Mouse (Mus musculus) CH12.LX (cell line): ENCODE measurements around the gene Smco2. TPM values are rescaled to one million over a fixed set of nuclear protein-coding genes. Genes with fewer than 3 reads are reported as not detected.

Source experiments
- DNase-seq: peaks from one replicate; pipeline ENCODE4 v3.0.0-alpha.2; 2013; ENCODE audit errors: extremely low read depth
- H3K27ac ChIP-seq: 2 replicates; pipeline ENCODE4 v1.5.1; 2012; ENCODE audit warnings: low read depth, mild to moderate bottlenecking, control low read depth, moderate library complexity; ENCODE audit not compliant: insufficient read depth
- H3K27me3 ChIP-seq: replicated peaks from 2 replicates; pipeline ENCODE3; 2012; ENCODE audit warnings: inconsistent platforms
- H3K36me3 ChIP-seq, 2 experiments: replicated peaks in 1 of 2; 2 replicates each; pipeline versions ENCODE3 to v1.6.1; 2012; ENCODE audit warnings: inconsistent platforms in 1 of 2, low read length in 1 of 2, mild to moderate bottlenecking in 1 of 2, mixed read lengths in 1 of 2, moderate library complexity in 1 of 2; ENCODE audit not compliant: control insufficient read depth in 1 of 2, insufficient read depth in 1 of 2
- H3K4me1 ChIP-seq, 2 experiments: 2 replicates each; pipeline ENCODE4 v1.6.1; 2012; ENCODE audit warnings: inconsistent platforms in 1 of 2, moderate library complexity in 1 of 2; ENCODE audit not compliant: insufficient read depth in 2 of 2, control insufficient read depth in 1 of 2
- H3K4me2 ChIP-seq: 2 replicates; pipeline ENCODE4 v1.6.1; 2012; ENCODE audit warnings: low read depth, mild to moderate bottlenecking, control low read depth; ENCODE audit not compliant: poor library complexity, insufficient read depth, severe bottlenecking
- H3K4me3 ChIP-seq, 3 experiments: fragments of 150-350 bp in 1 of 3; sonication (generic) in 1 of 3; replicated peaks in 1 of 3; 2 replicates each; pipeline versions ENCODE3 to v1.5.1; 2011 to 2012; ENCODE audit warnings: low read depth in 2 of 3, low read length in 2 of 3, mild to moderate bottlenecking in 2 of 3, moderate library complexity in 2 of 3, control low read depth in 1 of 3, improper control_type of control experiment in 1 of 3, inconsistent platforms in 1 of 3, mixed read lengths in 1 of 3; ENCODE audit not compliant: poor library complexity in 1 of 3
- H3K79me2 ChIP-seq: replicated peaks from 2 replicates; pipeline ENCODE4 v1.6.1; 2012; ENCODE audit warnings: mild to moderate bottlenecking, moderate library complexity; ENCODE audit not compliant: control insufficient read depth, poor library complexity, insufficient read depth, severe bottlenecking; ENCODE audit errors: extremely low read depth
- H3K9ac ChIP-seq: 2 replicates; pipeline ENCODE4 v1.6.1; 2012; ENCODE audit warnings: low read depth, mild to moderate bottlenecking, control low read depth, moderate library complexity; ENCODE audit not compliant: insufficient read depth
- H3K9me3 ChIP-seq: replicated peaks from 2 replicates; pipeline ENCODE3; 2012; ENCODE audit warnings: low read length, inconsistent platforms, mixed read lengths
- BHLHE40 ChIP-seq: IDR thresholded peaks from 2 replicates; pipeline ENCODE4 v1.6.1; 2011; ENCODE audit warnings: mild to moderate bottlenecking, low read depth, low read length, improper control_type of control experiment
- CHD1 ChIP-seq: IDR thresholded peaks from 2 replicates; pipeline ENCODE4 v1.6.1; 2012; ENCODE audit warnings: low read depth, low read length, improper control_type of control experiment, inconsistent platforms
- KAT2A ChIP-seq: IDR thresholded peaks from 2 replicates; pipeline ENCODE4 v1.6.1; 2012; ENCODE audit warnings: low read length, improper control_type of control experiment, inconsistent platforms; ENCODE audit not compliant: insufficient replicate concordance
- MAX ChIP-seq: IDR thresholded peaks from 2 replicates; pipeline ENCODE4 v1.6.1; 2011; ENCODE audit warnings: low read length, improper control_type of control experiment
- MAZ ChIP-seq: IDR thresholded peaks from 2 replicates; pipeline ENCODE4 v1.6.1; 2012; ENCODE audit warnings: low read depth, mild to moderate bottlenecking, inconsistent platforms, low read length, improper control_type of control experiment, moderate library complexity
- NRF1 ChIP-seq: IDR thresholded peaks from 2 replicates; pipeline ENCODE4 v1.6.1; 2014; ENCODE audit warnings: low read depth, mild to moderate bottlenecking, inconsistent platforms, low read length, improper control_type of control experiment, moderate library complexity
- POLR2AphosphoS2 ChIP-seq: IDR thresholded peaks from 2 replicates; pipeline ENCODE4 v1.6.1; 2011; ENCODE audit warnings: low read depth, low read length, improper control_type of control experiment
- RAD21 ChIP-seq: IDR thresholded peaks from 2 replicates; pipeline ENCODE4 v1.6.1; 2011; ENCODE audit warnings: low read depth, mild to moderate bottlenecking, low read length, improper control_type of control experiment, moderate library complexity
- RCOR1 ChIP-seq: conservative IDR thresholded peaks from 2 replicates; pipeline ENCODE4 v1.6.1; 2012; ENCODE audit warnings: low read depth, mild to moderate bottlenecking, inconsistent platforms, low read length, improper control_type of control experiment
- SIN3A ChIP-seq: IDR thresholded peaks from 2 replicates; pipeline ENCODE4 v1.6.1; 2012; ENCODE audit warnings: low read length, improper control_type of control experiment, inconsistent platforms
- UBTF ChIP-seq: IDR thresholded peaks from 2 replicates; pipeline ENCODE4 v1.6.1; 2012; ENCODE audit warnings: low read depth, mild to moderate bottlenecking, inconsistent platforms, low read length, improper control_type of control experiment, moderate library complexity
- USF1 ChIP-seq: IDR thresholded peaks from 2 replicates; pipeline ENCODE4 v1.6.1; 2014; ENCODE audit warnings: low read depth, mild to moderate bottlenecking, inconsistent platforms, low read length, improper control_type of control experiment
- USF2 ChIP-seq: conservative IDR thresholded peaks from 2 replicates; pipeline ENCODE4 v1.6.1; 2011; ENCODE audit warnings: low read depth, low read length, improper control_type of control experiment
- ZKSCAN1 ChIP-seq: IDR thresholded peaks from 2 replicates; pipeline ENCODE4 v1.6.1; 2012; ENCODE audit warnings: low read depth, inconsistent platforms, low read length, improper control_type of control experiment, borderline replicate concordance
- dilution Hi-C: fragments of 300-500 bp; cut with MboI; formaldehyde crosslinking; loops from 2 replicates; pipeline ENCODE4 v1.14.3; 2020; ENCODE audit warnings: low sequenced_read_pairs; ENCODE audit not compliant: extremely low pct_unique_long_range_greater_than_20kb, extremely low pct_ligation_motif_present
- in situ Hi-C: fragments of 300-500 bp; cut with MboI; formaldehyde crosslinking; loops from 3 replicates; pipeline ENCODE4 v1.14.3; 2019; ENCODE audit warnings: low sequenced_read_pairs, low pct_ligation_motif_present, low pct_unique_long_range_greater_than_20kb, mixed read lengths
- polyA plus RNA-seq: library from polyadenylated mRNA; unstranded; fragments of >175 nt; gene quantifications from 2 replicates; pipeline ENCODE4 v1.2.1, GENCODE M21; 2012; ENCODE audit warnings: low read depth; ENCODE audit not compliant: insufficient read length
- total RNA-seq, 2 experiments: library from RNA; depleted of rRNA; stranded (reverse); fragments of 300-350 nt in 1 of 2; fragments of >200 nt in 1 of 2; gene quantifications; 2 replicates each; pipeline ENCODE4 v1.2.3; 2012 to 2014

The Smco2 gene
- total and polyA plus RNA-seq, 3 experiments = not detected

GRCm38 (mm10) chr6:146906000-146906786 lies 56.3 kb downstream of the Smco2 start:
- Histone ChIP-seq H3K4me1 (peaks cover 11 to 23% of the 10 kb centered on the region in 2 experiments), H3K27me3 (no peaks in the 10 kb centered on the region)

GRCm38 (mm10) chr6:146907061-146907794 lies 57.3 kb downstream of the Smco2 start:
- no peak overlapping the region for H3K9ac ChIP-seq
- TF ChIP-seq RCOR1 (no peak), BHLHE40 (no peak), CHD1 (no peak), UBTF (no peak)
- no peak overlapping the region for H3K4me3 ChIP-seq
- peaks cover 0 to 5% of the 10 kb centered on the region in 2 experiments for H3K36me3 ChIP-seq
- H3K79me2 ChIP-seq = no peaks in the 10 kb centered on the region; the same call in 1 of the 2 replicates
- no peak overlapping the region for H3K27ac ChIP-seq
- in situ Hi-C loops (no loop called here), dilution Hi-C loops (no loop called here)
- H3K9me3 ChIP-seq = no peaks in the 10 kb centered on the region
- DNase-seq = no peak
- H3K27me3 ChIP-seq = no peaks in the 10 kb centered on the region
- no peak overlapping the region for H3K4me2 ChIP-seq
- H3K4me1 ChIP-seq = peaks cover 11 to 32% of the 10 kb centered on the region in 2 experiments

More at GRCm38 (mm10) chr6:146906000-146906786, 56.3 kb downstream of the Smco2 start:
- TF ChIP-seq NRF1 (no peak), MAZ (no peak), MAX (no peak), RAD21 (no peak), POLR2AphosphoS2 (no peak), SIN3A (no peak), USF1 (no peak), ZKSCAN1 (no peak), USF2 (no peak), KAT2A (no peak)
- dilution Hi-C loops = no loop called here
- H3K4me2 ChIP-seq = no peak overlapping the region
- DNase-seq = no peak
- in situ Hi-C loops = no loop called here
- peaks cover 0 to 5% of the 10 kb centered on the region in 2 experiments for H3K36me3 ChIP-seq
- H3K9me3 ChIP-seq = peaks cover 6% of the 10 kb centered on the region
- no peak overlapping the region for H3K27ac ChIP-seq
- no peak overlapping the region for H3K4me3 ChIP-seq
- no peaks in the 10 kb centered on the region; the same call in 1 of the 2 replicates for H3K79me2 ChIP-seq
- no peak overlapping the region for H3K9ac ChIP-seq
